Mouse (Mus musculus) cerebellum, adult 2 months (tissue): ENCODE data around the gene Igf1r. TPM values are rescaled to one million over a fixed set of nuclear protein-coding genes. Genes with fewer than 3 reads are reported as not detected.
"Not testable (repeated sequence)": the region's sequence is repeated elsewhere in the genome, so short reads cannot be mapped to it uniquely, and the experiment has no call there.

ENCODE experiments used
- DNase-seq, 2 experiments: peaks; one replicate each; pipeline ENCODE4 v3.0.0; 2021
- H3K27ac ChIP-seq: fragments of 200-500 bp; 2 replicates; pipeline ENCODE4 v1.5.1; 2012; ENCODE audit warnings: low read length, control low read depth, inconsistent platforms; ENCODE audit not compliant: insufficient read depth
- H3K27me3 ChIP-seq: fragments of 200-500 bp; 2 replicates; pipeline ENCODE4 v1.6.1; 2012; ENCODE audit warnings: inconsistent platforms, mild to moderate bottlenecking, low read length, moderate library complexity; ENCODE audit not compliant: control insufficient read depth, insufficient read depth
- H3K4me1 ChIP-seq: fragments of 200-500 bp; 2 replicates; pipeline ENCODE4 v1.6.1; 2011; ENCODE audit warnings: low read length; ENCODE audit not compliant: control insufficient read depth, insufficient read depth
- H3K4me3 ChIP-seq: fragments of 200-500 bp; replicated peaks from 2 replicates; pipeline ENCODE3; 2011; ENCODE audit warnings: mild to moderate bottlenecking, low read depth, low read length, control low read depth; ENCODE audit not compliant: insufficient read depth
- CTCF ChIP-seq: fragments of 200-500 bp; IDR thresholded peaks from 2 replicates; pipeline ENCODE4 v1.5.1; 2011; ENCODE audit warnings: low read depth, mild to moderate bottlenecking, control low read depth, low read length, moderate library complexity, borderline replicate concordance; ENCODE audit not compliant: insufficient read depth
- POLR2A ChIP-seq: fragments of 200-500 bp; IDR thresholded peaks from 2 replicates; pipeline ENCODE4 v1.6.1; 2011; ENCODE audit warnings: low read length, control low read depth, borderline replicate concordance; ENCODE audit not compliant: insufficient read depth
- WGBS: fragments of 180-500 bp; shearing (Covaris S2); methylation state at CpG from one replicate; pipeline ENCODE4 v1.1.7; 2018; 5-methylcytosine and 5-hydroxymethylcytosine counted together
- polyA plus RNA-seq: library from polyadenylated mRNA; depleted of rRNA; stranded (reverse); fragments of >200 nt; gene quantifications from 2 replicates; pipeline ENCODE4 v1.2.3, GENCODE M21; 2012

Igf1r gene
- polyA plus RNA-seq, 1 experiment: 20.5 TPM

DNA sequence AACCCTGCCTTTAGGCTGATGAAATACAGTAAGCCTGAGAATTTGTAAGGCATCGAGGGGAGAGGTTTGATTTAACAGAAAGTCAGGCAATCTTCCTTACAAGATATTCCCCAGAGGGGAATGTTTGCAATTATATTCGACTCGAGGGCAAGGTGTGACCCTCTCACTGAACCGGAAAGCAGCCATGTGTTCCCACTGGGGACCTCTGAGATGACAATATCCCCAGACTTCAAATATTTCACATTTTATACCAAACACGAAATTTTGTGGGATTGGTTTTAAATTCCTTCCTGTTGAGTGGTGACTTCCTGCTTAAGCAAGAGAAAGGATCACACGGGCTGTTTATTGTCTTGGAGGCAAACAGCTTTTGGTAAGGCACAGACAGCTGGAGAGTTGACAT lies 314.1 kb downstream of the Igf1r start:
- TF ChIP-seq CTCF (no peak), POLR2A (no peak)
- H3K4me1 ChIP-seq: peaks cover 4% of the 10 kb centered on the region; the same call in 1 of the 2 replicates
- H3K27ac ChIP-seq: no peak overlapping the region
- no peak for DNase-seq
- H3K4me3 ChIP-seq: no peak overlapping the region
- WGBS: 25% methylated on average over 6 of the region's 6 CpGs
- H3K27me3 ChIP-seq: no peaks in the 10 kb centered on the region

DNA sequence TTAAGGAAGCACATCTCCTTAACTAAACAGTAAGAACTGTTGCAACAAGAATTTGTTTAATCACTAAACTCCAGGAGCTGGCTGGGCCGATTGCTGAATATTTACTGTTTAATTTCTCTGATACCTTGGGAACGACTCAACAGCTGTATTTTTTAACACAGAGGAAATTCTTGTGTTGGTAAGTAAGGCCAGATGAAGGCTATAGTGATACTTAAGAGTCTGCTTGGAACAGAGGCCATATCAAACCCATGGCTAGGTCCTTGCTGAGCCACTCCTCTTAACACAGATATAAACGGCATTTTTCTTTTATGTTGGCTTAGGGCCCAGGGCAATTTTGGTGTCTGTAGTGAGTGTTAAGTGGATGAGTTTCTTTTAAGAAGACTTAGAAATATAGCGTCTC lies 317.9 kb downstream of the Igf1r start:
- DNase-seq: no peak
- no peak for TF ChIP-seq CTCF
- no peak for TF ChIP-seq POLR2A
- WGBS: 74% methylated on average over 4 of the region's 4 CpGs
- Histone ChIP-seq H3K27ac (no peak overlapping the region), H3K27me3 (no peaks in the 10 kb centered on the region), H3K4me1 (no peaks in the 10 kb centered on the region), H3K4me3 (no peak overlapping the region)

DNA sequence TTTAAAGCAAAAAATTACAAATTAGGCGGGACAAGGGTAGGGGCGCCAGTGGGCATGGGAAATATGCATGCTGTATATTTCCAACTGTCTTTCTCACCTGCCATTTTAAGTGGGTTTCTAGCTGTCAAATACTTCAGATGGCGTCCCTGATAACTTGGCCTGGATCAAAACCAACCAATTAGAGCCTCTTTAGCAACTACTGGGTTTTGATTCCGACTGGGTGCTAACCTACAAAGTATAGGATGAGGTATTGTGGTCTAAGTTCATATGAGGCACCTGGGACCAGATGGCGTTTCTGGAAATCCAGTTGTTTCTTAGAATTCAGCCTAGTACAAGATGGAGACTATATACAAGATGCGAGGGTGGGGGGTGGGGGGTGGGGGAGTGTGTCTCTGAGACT lies 319.2 kb downstream of the Igf1r start:
- Histone ChIP-seq H3K4me3 (no peak overlapping the region), H3K27me3 (no peaks in the 10 kb centered on the region), H3K4me1 (0 out of 2 replicates have a peak, but pooled peaks cover 3% of the 10 kb centered on the region), H3K27ac (no peak overlapping the region)
- DNase-seq: no peak
- WGBS: 94% methylated on average over 6 of the region's 6 CpGs
- TF ChIP-seq CTCF (no peak), POLR2A (no peak)

DNA sequence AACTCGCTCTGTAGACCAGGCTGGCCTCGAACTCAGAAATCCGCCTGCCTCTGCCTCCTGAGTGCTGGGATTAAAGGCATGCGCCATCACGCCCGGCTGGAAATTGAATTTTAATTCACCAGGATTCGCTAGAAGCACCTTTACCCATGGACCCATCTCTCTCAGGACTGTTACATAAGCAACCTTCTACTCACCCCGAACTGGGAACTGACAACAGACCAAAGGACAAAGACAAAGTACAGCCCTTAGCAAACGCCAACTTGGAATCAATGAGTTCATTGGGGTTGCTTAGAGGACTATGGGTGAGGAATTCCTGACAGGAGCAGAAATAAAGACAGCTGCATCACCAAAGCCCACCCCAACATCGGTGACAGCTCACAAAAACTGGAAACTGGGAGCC lies 320.0 kb downstream of the Igf1r start:
- H3K4me1 ChIP-seq: 0 out of 2 replicates have a peak, but pooled peaks cover 8% of the 10 kb centered on the region
- WGBS: 90% methylated on average over 10 of the region's 10 CpGs
- H3K27ac ChIP-seq: no peak overlapping the region
- no peak for TF ChIP-seq POLR2A
- TF ChIP-seq CTCF: no peak
- no peaks in the 10 kb centered on the region for H3K27me3 ChIP-seq
- no peak for DNase-seq
- no peak overlapping the region for H3K4me3 ChIP-seq

DNA sequence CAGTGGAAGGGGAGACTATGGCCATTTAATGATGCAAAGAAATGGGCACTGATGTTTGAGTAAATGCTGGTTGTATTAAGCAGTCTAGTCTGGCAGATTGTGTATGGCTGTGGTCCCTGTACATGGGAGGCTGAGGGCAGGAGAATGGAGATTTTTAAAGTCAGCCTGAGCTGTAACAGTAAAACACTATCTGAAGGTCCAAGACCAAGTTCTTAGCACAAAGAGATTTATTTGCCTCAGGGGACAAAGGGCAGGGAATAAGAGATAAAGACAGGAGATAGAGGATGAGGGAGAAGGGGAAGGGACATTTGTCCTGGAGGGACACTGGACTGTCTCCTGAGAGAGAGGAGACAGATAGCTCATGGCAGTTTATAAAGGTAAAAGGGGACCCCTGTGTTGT lies 320.9 kb downstream of the Igf1r start, which contains the start of gene Fam169b:
Fam169b (plus strand) TSS at position 325 of the 400 bp plus-strand sequence.
- H3K27me3 ChIP-seq: no peaks in the 10 kb centered on the region
- H3K4me3 ChIP-seq: no peak within 1 kb of the TSS
- DNase-seq: no peak
- 0 out of 2 replicates have a peak, but pooled peaks cover 8% of the 10 kb centered on the region for H3K4me1 ChIP-seq
- H3K27ac ChIP-seq: no peak within 1 kb of the TSS
- TF ChIP-seq POLR2A (no peak), CTCF (no peak)

DNA sequence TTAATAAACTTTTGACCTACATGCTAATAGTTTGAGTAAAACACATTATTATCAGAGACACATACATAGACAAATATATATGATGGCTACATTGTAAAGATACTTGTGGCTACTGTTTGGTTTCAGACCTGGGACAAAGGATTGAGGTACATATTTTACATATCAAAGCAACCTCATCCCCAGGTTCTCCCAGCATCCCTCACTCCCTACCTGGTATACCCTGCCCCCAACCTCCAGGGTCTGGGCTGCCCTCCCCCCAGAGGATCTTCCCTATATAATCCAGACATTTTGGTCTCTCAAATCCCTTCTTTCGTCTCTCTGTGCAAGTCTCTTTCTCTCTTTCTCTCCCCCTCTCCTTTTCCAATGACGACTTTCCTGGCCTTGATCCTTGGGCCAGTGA lies 321.6 kb downstream of the Igf1r start:
- no peak for TF ChIP-seq CTCF
- Histone ChIP-seq H3K27ac (no peak overlapping the region), H3K4me3 (no peak overlapping the region), H3K27me3 (no peaks in the 10 kb centered on the region), H3K4me1 (0 out of 2 replicates have a peak, but pooled peaks cover 8% of the 10 kb centered on the region)
- no peak for DNase-seq
- WGBS: 93% methylated on average over 2 of the region's 2 CpGs

DNA sequence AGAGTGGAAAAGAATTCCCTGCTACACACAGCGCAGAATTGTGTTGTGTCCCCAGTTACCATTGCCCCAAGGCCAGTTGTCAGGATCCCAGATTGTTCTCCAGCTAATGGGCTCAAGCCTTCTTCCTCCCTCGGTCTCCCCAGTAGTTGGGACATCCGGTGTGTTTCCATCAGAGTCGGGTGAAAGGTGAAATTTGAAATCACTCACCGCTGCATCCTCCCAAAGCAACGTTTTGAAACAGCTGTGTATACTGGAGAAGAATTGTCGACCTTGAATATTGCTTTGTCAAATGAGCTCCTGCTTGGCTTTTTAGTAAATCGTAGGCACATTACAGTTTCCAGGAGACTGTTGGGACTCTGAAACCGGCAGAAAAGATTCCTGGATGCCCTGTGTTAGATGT lies 322.3 kb downstream of the Igf1r start:
- 73% methylated on average over 9 of the region's 9 CpGs for WGBS
- Histone ChIP-seq H3K27ac (no peak overlapping the region), H3K4me1 (0 out of 2 replicates have a peak, but pooled peaks cover 8% of the 10 kb centered on the region), H3K4me3 (no peak overlapping the region), H3K27me3 (no peaks in the 10 kb centered on the region)
- DNase-seq: no peak
- TF ChIP-seq CTCF (no peak), POLR2A (no peak)

DNA sequence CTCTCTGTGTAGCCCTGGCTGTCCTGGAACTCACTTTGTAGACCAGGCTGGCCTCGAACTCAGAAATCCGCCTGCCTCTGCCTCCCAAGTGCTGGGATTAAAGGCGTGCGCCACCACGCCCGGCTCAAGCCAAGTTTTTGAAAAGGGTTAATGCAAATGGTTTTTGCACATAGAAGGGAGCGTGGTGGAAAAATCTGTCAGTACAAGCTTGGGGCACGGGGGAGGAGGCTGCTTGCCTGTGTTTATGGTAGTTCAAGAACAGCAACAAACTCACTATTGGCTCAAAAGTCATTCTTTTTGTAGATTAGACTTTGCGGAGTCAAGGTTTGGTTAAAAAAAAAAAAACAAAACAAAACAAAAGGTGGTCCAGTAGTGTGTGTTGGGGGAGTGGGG lies 322.8 kb downstream of the Igf1r start:
- 77% methylated on average over 9 of the region's 9 CpGs for WGBS
- H3K27me3 ChIP-seq, H3K27ac ChIP-seq, H3K4me3 ChIP-seq, DNase-seq, H3K4me1 ChIP-seq: not testable (repeated sequence)
